Mouse (Mus musculus): ENCODE measurements around the gene Vmn1r121.
"Not testable (repeated sequence)": the region's sequence is repeated elsewhere in the genome, so short reads cannot be mapped to it uniquely, and the experiment has no call there.

- not testable (repeated sequence) for TF ChIP-seq CTCF (IDR thresholded peaks at IDR 0.05); EP300 (IDR thresholded peaks at IDR 0.05; ENCODE audit: insufficient read depth, low read depth, low read length)
These were observed at the start of gene Vmn1r121 for GRCm38 (mm10) chr7:21098413-21098812.

Measured in heart, adult 2 months (tissue).